Mouse (Mus musculus) spleen, adult 2 months (tissue): ENCODE measurements around the gene Aurkaip1.

Source experiments
- CTCF ChIP-seq: fragments of 200-500 bp; IDR thresholded peaks from 2 replicates; pipeline ENCODE4 v1.5.1; 2011; ENCODE audit warnings: mild to moderate bottlenecking, inconsistent platforms; ENCODE audit not compliant: insufficient read depth, insufficient read length, insufficient replicate concordance; ENCODE audit errors: extremely low read depth
- POLR2A ChIP-seq: fragments of 200-500 bp; IDR thresholded peaks from 2 replicates; pipeline ENCODE4 v1.6.1; 2011; ENCODE audit warnings: low read depth, low read length, inconsistent platforms

DNA sequence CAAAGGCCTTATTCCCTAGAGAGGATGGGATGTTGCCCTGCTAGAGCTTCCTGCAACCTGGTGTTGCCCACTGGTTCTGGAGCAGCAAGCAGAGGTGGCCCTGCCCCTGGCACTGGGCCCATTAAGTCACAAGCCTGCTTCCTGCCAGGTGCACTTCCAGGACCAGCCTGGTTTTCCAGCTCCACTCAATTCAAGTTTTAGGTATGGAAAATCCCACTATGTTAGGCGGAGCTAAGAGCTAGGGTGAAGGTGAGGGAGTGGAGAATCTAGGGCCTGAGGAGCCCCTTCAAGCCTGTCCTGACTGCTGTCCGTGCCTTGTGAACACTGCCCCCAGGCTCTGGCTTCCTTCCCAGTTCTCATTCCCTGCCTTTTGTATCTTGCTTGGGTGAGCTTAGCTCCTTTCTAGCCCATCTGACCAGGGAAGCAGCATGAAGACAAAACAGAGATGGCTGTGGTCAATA lies 20.9 kb downstream of the Aurkaip1 start:
- TF ChIP-seq CTCF (no peak), POLR2A (no peak)
